Mouse (Mus musculus) limb, embryonic 14.5 days (tissue): ENCODE measurements around the gene Msmo1. TPM values are rescaled to one million over a fixed set of nuclear protein-coding genes. Genes with fewer than 3 reads are reported as not detected.

Source experiments
- ATAC-seq: fragments of 200-750 bp; cut with Nextera tagmentation; 2 replicates; pipeline ENCODE4 v1.8.0; 2017; ENCODE audit warnings: low read depth, moderate number of reproducible peaks, moderate TSS enrichment; ENCODE audit not compliant: low FRiP score
- DNase-seq: peaks from one replicate; pipeline ENCODE4 v3.0.0-alpha.2; 2015; ENCODE audit warnings: low spot score
- H3K27ac ChIP-seq: fragments of 300-500 bp; sonication (generic); replicated peaks from 2 replicates; pipeline ENCODE4 v1.5.1; 2014; ENCODE audit warnings: low read depth, mild to moderate bottlenecking, low read length, moderate library complexity, mixed read lengths
- H3K27me3 ChIP-seq: fragments of 300-500 bp; sonication (generic); 2 replicates; pipeline ENCODE4 v1.6.1; 2014; ENCODE audit warnings: low read length, mixed read lengths; ENCODE audit not compliant: control insufficient read depth, insufficient read depth
- H3K36me3 ChIP-seq: fragments of 300-500 bp; sonication (generic); 2 replicates; pipeline ENCODE4 v1.6.1; 2014; ENCODE audit warnings: mild to moderate bottlenecking, low read length, moderate library complexity, mixed read lengths; ENCODE audit not compliant: control insufficient read depth, insufficient read depth
- H3K4me1 ChIP-seq: fragments of 300-500 bp; sonication (generic); 2 replicates; pipeline ENCODE4 v1.6.1; 2014; ENCODE audit warnings: antibody characterized with exemption, low read length, mixed read lengths; ENCODE audit not compliant: control insufficient read depth, insufficient read depth
- H3K4me2 ChIP-seq: fragments of 300-500 bp; sonication (generic); replicated peaks from 2 replicates; pipeline ENCODE4 v1.6.1; 2014; ENCODE audit warnings: low read depth, mild to moderate bottlenecking, low read length, moderate library complexity; ENCODE audit not compliant: severe bottlenecking
- H3K4me3 ChIP-seq: fragments of 300-500 bp; sonication (generic); replicated peaks from 2 replicates; pipeline ENCODE4 v1.5.1; 2014; ENCODE audit warnings: low read length
- H3K9ac ChIP-seq: fragments of 300-500 bp; sonication (generic); 2 replicates; pipeline ENCODE4 v1.6.1; 2014; ENCODE audit warnings: mild to moderate bottlenecking, low read depth, low read length, moderate library complexity; ENCODE audit not compliant: severe bottlenecking
- H3K9me3 ChIP-seq: fragments of 300-500 bp; sonication (generic); 2 replicates; pipeline ENCODE4 v1.6.1; 2016; ENCODE audit warnings: low read length; ENCODE audit not compliant: control insufficient read depth
- POLR2A ChIP-seq: fragments of 200-500 bp; IDR thresholded peaks from 2 replicates; pipeline ENCODE4 v1.8.0; 2012; ENCODE audit warnings: inconsistent platforms, mild to moderate bottlenecking, moderate library complexity, borderline replicate concordance; ENCODE audit not compliant: insufficient read depth, insufficient read length; ENCODE audit errors: extremely low read depth
- WGBS: fragments of 180-500 bp; shearing (Covaris S2); extraction: QIAGEN DNeasy Blood & Tissue Kit; methylation state at CpG from one replicate; pipeline ENCODE4 v1.1.7; 2014; 5-methylcytosine and 5-hydroxymethylcytosine counted together
- polyA plus RNA-seq, 2 experiments: library from polyadenylated mRNA; depleted of rRNA in 1 of 2; stranded (reverse) in 1 of 2; unstranded in 1 of 2; fragments of >200 nt; fragmentation: Nextera tagmentation in 1 of 2; extraction: Ambion mirVana in 1 of 2; gene quantifications; 2 replicates each; pipeline versions ENCODE4 v1.2.1 to v1.2.3; 2012 to 2014

Gene Msmo1
- polyA plus RNA-seq, 2 experiments, result 52.9 to 99.9 TPM

GRCm38 (mm10) chr8:64735161-64735560 lies 1.6 kb upstream of the Msmo1 start:
- H3K9ac ChIP-seq, result no peak overlapping the region
- peaks cover 7% of the 10 kb centered on the region for H3K36me3 ChIP-seq
- no peak for TF ChIP-seq POLR2A
- H3K4me1 ChIP-seq, result peaks cover 6% of the 10 kb centered on the region; the same call in 1 of the 2 replicates
- H3K27ac ChIP-seq, result no peak overlapping the region
- WGBS, result 92% methylated on average over 8 of the region's 8 CpGs
- ATAC-seq (no peak), DNase-seq (no peak)
- H3K4me3 ChIP-seq, result no peak overlapping the region
- H3K27me3 ChIP-seq, result no peaks in the 10 kb centered on the region
- no peaks in the 10 kb centered on the region for H3K9me3 ChIP-seq
- no peak overlapping the region for H3K4me2 ChIP-seq

GRCm38 (mm10) chr8:64732596-64732995 lies 996 bp downstream of the Msmo1 start:
- H3K4me3 ChIP-seq, result peak overlapping the region; percentile 72
- peaks cover 18% of the 10 kb centered on the region for H3K36me3 ChIP-seq
- ATAC-seq (no peak), DNase-seq (no peak)
- H3K4me2 ChIP-seq, result peak overlapping the region; percentile 59
- TF ChIP-seq POLR2A, result no peak
- peaks cover 6% of the 10 kb centered on the region; the same call in 1 of the 2 replicates for H3K4me1 ChIP-seq
- no peaks in the 10 kb centered on the region for H3K27me3 ChIP-seq
- WGBS, result 10% methylated on average over 9 of the region's 9 CpGs
- H3K9me3 ChIP-seq, result no peaks in the 10 kb centered on the region
- peak overlapping the region; percentile 52 for H3K9ac ChIP-seq
- H3K27ac ChIP-seq, result no peak overlapping the region

GRCm38 (mm10) chr8:64728156-64728555 lies 5.4 kb downstream of the Msmo1 start:
- Histone ChIP-seq H3K27me3 (no peaks in the 10 kb centered on the region), H3K9ac (no peak overlapping the region), H3K4me1 (peaks cover 6% of the 10 kb centered on the region; the same call in 1 of the 2 replicates), H3K4me3 (no peak overlapping the region), H3K36me3 (peaks cover 51% of the 10 kb centered on the region), H3K9me3 (no peaks in the 10 kb centered on the region), H3K27ac (no peak overlapping the region), H3K4me2 (no peak overlapping the region)
- ATAC-seq (no peak), DNase-seq (no peak)
- 92% methylated on average over 7 of the region's 7 CpGs for WGBS
- no peak for TF ChIP-seq POLR2A

GRCm38 (mm10) chr8:64726190-64726695 lies 7.3 kb downstream of the Msmo1 start:
- TF ChIP-seq POLR2A, result no peak
- WGBS, result 88% methylated on average over 4 of the region's 4 CpGs
- H3K9ac ChIP-seq, result no peak overlapping the region
- H3K4me3 ChIP-seq, result no peak overlapping the region
- H3K4me1 ChIP-seq, result no peaks in the 10 kb centered on the region
- peaks cover 66% of the 10 kb centered on the region for H3K36me3 ChIP-seq
- ATAC-seq (no peak), DNase-seq (no peak)
- H3K27ac ChIP-seq, result no peak overlapping the region
- H3K27me3 ChIP-seq, result no peaks in the 10 kb centered on the region
- no peak overlapping the region for H3K4me2 ChIP-seq
- no peaks in the 10 kb centered on the region for H3K9me3 ChIP-seq

- Histone ChIP-seq H3K9me3 (no peaks in the 10 kb centered on the region), H3K4me1 (no peaks in the 10 kb centered on the region), H3K27ac (no peak overlapping the region), H3K36me3 (peaks cover 73% of the 10 kb centered on the region), H3K9ac (no peak overlapping the region), H3K27me3 (no peaks in the 10 kb centered on the region), H3K4me3 (no peak overlapping the region), H3K4me2 (no peak overlapping the region)
- 90% methylated on average over 2 of the region's 2 CpGs for WGBS
- ATAC-seq (no peak), DNase-seq (no peak)
- no peak for TF ChIP-seq POLR2A
Observed at GRCm38 (mm10) chr8:64723206-64723605, 10.4 kb downstream of the Msmo1 start.

- Histone ChIP-seq H3K36me3 (peaks cover 54% of the 10 kb centered on the region), H3K27me3 (no peaks in the 10 kb centered on the region), H3K27ac (no peak overlapping the region), H3K4me2 (no peak overlapping the region), H3K9ac (no peak overlapping the region), H3K4me3 (no peak overlapping the region), H3K9me3 (no peaks in the 10 kb centered on the region), H3K4me1 (no peaks in the 10 kb centered on the region)
- DNase-seq (no peak), ATAC-seq (no peak)
- WGBS, result 84% methylated on average over 7 of the region's 7 CpGs
- TF ChIP-seq POLR2A, result no peak
Observed at GRCm38 (mm10) chr8:64717868-64718267, 15.7 kb downstream of the Msmo1 start.
